Mouse (Mus musculus) forebrain, embryonic 11.5 days (tissue): ENCODE results near the gene Mfsd12. TPM values are rescaled to one million over a fixed set of nuclear protein-coding genes. Genes with fewer than 3 reads are reported as not detected.

Experiments
- ATAC-seq: fragments of 200-750 bp; cut with Nextera tagmentation; replicated peaks from 2 replicates; pipeline ENCODE4 v1.8.0; 2017; ENCODE audit warnings: moderate TSS enrichment; ENCODE audit not compliant: low FRiP score
- DNase-seq: peaks from one replicate; pipeline ENCODE4 v3.0.0-alpha.2; 2017; ENCODE audit warnings: low spot score
- H3K27ac ChIP-seq: fragments of 300-500 bp; sonication (generic); 2 replicates; pipeline ENCODE4 v1.5.1; 2014; ENCODE audit warnings: low read depth, low read length
- H3K27me3 ChIP-seq: fragments of 300-500 bp; sonication (generic); 2 replicates; pipeline ENCODE4 v1.6.1; 2014; ENCODE audit warnings: mild to moderate bottlenecking, low read length, mixed read lengths; ENCODE audit not compliant: control insufficient read depth, insufficient read depth
- H3K36me3 ChIP-seq: fragments of 300-500 bp; sonication (generic); 2 replicates; pipeline ENCODE4 v1.6.1; 2014; ENCODE audit warnings: mild to moderate bottlenecking, low read length, moderate library complexity, mixed read lengths; ENCODE audit not compliant: control insufficient read depth, insufficient read depth
- H3K4me1 ChIP-seq: fragments of 300-500 bp; sonication (generic); replicated peaks from 2 replicates; pipeline ENCODE4 v1.6.1; 2014; ENCODE audit warnings: low read length, mixed read lengths; ENCODE audit not compliant: control insufficient read depth, insufficient read depth
- H3K4me2 ChIP-seq: fragments of 300-500 bp; sonication (generic); 2 replicates; pipeline ENCODE4 v1.6.1; 2014; ENCODE audit warnings: low read depth, mild to moderate bottlenecking, low read length, moderate library complexity, mixed read lengths; ENCODE audit not compliant: severe bottlenecking
- H3K4me3 ChIP-seq: fragments of 300-500 bp; sonication (generic); 2 replicates; pipeline ENCODE4 v1.5.1; 2014; ENCODE audit warnings: low read depth, low read length
- H3K9ac ChIP-seq: fragments of 300-500 bp; sonication (generic); 2 replicates; pipeline ENCODE4 v1.6.1; 2014; ENCODE audit warnings: low read length
- H3K9me3 ChIP-seq: fragments of 300-500 bp; sonication (generic); 2 replicates; pipeline ENCODE4 v1.6.1; 2016; ENCODE audit warnings: low read length, mixed read lengths; ENCODE audit not compliant: control insufficient read depth
- WGBS: fragments of 180-500 bp; shearing (Covaris S2); extraction: QIAGEN DNeasy Blood & Tissue Kit; methylation state at CpG from one replicate; pipeline ENCODE4 v1.1.7; 2014; 5-methylcytosine and 5-hydroxymethylcytosine counted together
- polyA plus RNA-seq: library from polyadenylated mRNA; unstranded; fragments of >200 nt; fragmentation: Nextera tagmentation; extraction: Ambion mirVana; gene quantifications from 2 replicates; pipeline ENCODE4 v1.2.1, GENCODE M21; 2014

Gene Mfsd12
- polyA plus RNA-seq, 1 experiment from 2014 or later = 4.7 TPM

GRCm38 (mm10) chr10:81403511-81403910 is 46.2 kb downstream of the Mfsd12 start:
- DNase-seq (no peak), ATAC-seq (no peak)
- peak overlapping the region; percentile 69; the same call in 1 of the 2 replicates for H3K27ac ChIP-seq
- H3K4me3 ChIP-seq = no peak overlapping the region
- H3K9me3 ChIP-seq = no peaks in the 10 kb centered on the region
- H3K4me1 ChIP-seq = peaks cover 32% of the 10 kb centered on the region
- no peak overlapping the region for H3K9ac ChIP-seq
- no peaks in the 10 kb centered on the region; the same call in 1 of the 2 replicates for H3K36me3 ChIP-seq
- 52% methylated on average over 10 of the region's 10 CpGs for WGBS
- H3K4me2 ChIP-seq = no peak overlapping the region
- H3K27me3 ChIP-seq = peaks cover 33% of the 10 kb centered on the region

GRCm38 (mm10) chr10:81404082-81404481 is 46.8 kb downstream of the Mfsd12 start:
- ATAC-seq (no peak), DNase-seq (no peak)
- Histone ChIP-seq H3K4me3 (no peak overlapping the region), H3K27me3 (peaks cover 35% of the 10 kb centered on the region), H3K27ac (no peak overlapping the region), H3K4me2 (no peak overlapping the region), H3K9ac (no peak overlapping the region), H3K4me1 (peaks cover 35% of the 10 kb centered on the region), H3K36me3 (no peaks in the 10 kb centered on the region; the same call in 1 of the 2 replicates), H3K9me3 (no peaks in the 10 kb centered on the region)
- 16% methylated on average over 9 of the region's 9 CpGs for WGBS

- Histone ChIP-seq H3K4me2 (no peak overlapping the region), H3K9me3 (no peaks in the 10 kb centered on the region), H3K4me1 (peaks cover 36% of the 10 kb centered on the region), H3K4me3 (no peak overlapping the region), H3K36me3 (no peaks in the 10 kb centered on the region; the same call in 1 of the 2 replicates), H3K27me3 (peaks cover 35% of the 10 kb centered on the region), H3K27ac (no peak overlapping the region), H3K9ac (no peak overlapping the region)
- ATAC-seq = no peak
- WGBS = 57% methylated on average over 18 of the region's 18 CpGs
- no peak for DNase-seq
These were observed 47.4 kb downstream of the Mfsd12 start for GRCm38 (mm10) chr10:81404720-81405119.

GRCm38 (mm10) chr10:81405588-81406201 is 48.4 kb downstream of the Mfsd12 start:
- WGBS = 41% methylated on average over 13 of the region's 13 CpGs
- Histone ChIP-seq H3K4me2 (no peak overlapping the region), H3K36me3 (no peaks in the 10 kb centered on the region; the same call in 1 of the 2 replicates), H3K27me3 (peaks cover 35% of the 10 kb centered on the region), H3K9ac (no peak overlapping the region), H3K27ac (no peak overlapping the region), H3K9me3 (no peaks in the 10 kb centered on the region), H3K4me1 (peaks cover 38% of the 10 kb centered on the region), H3K4me3 (no peak overlapping the region)
- DNase-seq (peak; percentile 77), ATAC-seq (no peak)

GRCm38 (mm10) chr10:81406504-81407440 is 49.5 kb downstream of the Mfsd12 start:
- Histone ChIP-seq H3K9ac (peak overlapping the region; percentile 35; the same call in 1 of the 2 replicates), H3K9me3 (no peaks in the 10 kb centered on the region), H3K27ac (no peak overlapping the region), H3K4me2 (peak overlapping the region; percentile 27; the same call in 1 of the 2 replicates), H3K36me3 (no peaks in the 10 kb centered on the region; the same call in 1 of the 2 replicates), H3K27me3 (peaks cover 35% of the 10 kb centered on the region), H3K4me1 (peaks cover 28% of the 10 kb centered on the region), H3K4me3 (peak overlapping the region; percentile 11; the same call in 1 of the 2 replicates)
- no peak for ATAC-seq
- WGBS = 20% methylated on average over 24 of the region's 24 CpGs
- no peak for DNase-seq

- Histone ChIP-seq H3K27ac (no peak overlapping the region), H3K9ac (peak overlapping the region; percentile 35; the same call in 1 of the 2 replicates), H3K4me1 (peaks cover 19% of the 10 kb centered on the region), H3K9me3 (no peaks in the 10 kb centered on the region), H3K36me3 (no peaks in the 10 kb centered on the region; the same call in 1 of the 2 replicates), H3K27me3 (peaks cover 35% of the 10 kb centered on the region), H3K4me2 (peak overlapping the region; percentile 27; the same call in 1 of the 2 replicates), H3K4me3 (peak overlapping the region; percentile 11; the same call in 1 of the 2 replicates)
- ATAC-seq (no peak), DNase-seq (no peak)
- whole genome bisulfite sequencing = 21% methylated on average over 31 of the region's 31 CpGs
These were observed 50.5 kb downstream of the Mfsd12 start for GRCm38 (mm10) chr10:81407539-81408423.

- H3K4me3 ChIP-seq = no peak overlapping the region
- no peak overlapping the region for H3K4me2 ChIP-seq
- H3K4me1 ChIP-seq = peaks cover 16% of the 10 kb centered on the region
- ATAC-seq = no peak
- WGBS = 43% methylated on average over 13 of the region's 13 CpGs
- H3K27me3 ChIP-seq = peaks cover 35% of the 10 kb centered on the region
- H3K27ac ChIP-seq = no peak overlapping the region
- H3K9me3 ChIP-seq = no peaks in the 10 kb centered on the region
- no peaks in the 10 kb centered on the region; the same call in 1 of the 2 replicates for H3K36me3 ChIP-seq
- H3K9ac ChIP-seq = no peak overlapping the region
- no peak for DNase-seq
These were observed 51.1 kb downstream of the Mfsd12 start for GRCm38 (mm10) chr10:81408424-81408729.

GRCm38 (mm10) chr10:81408871-81409291 is 51.6 kb downstream of the Mfsd12 start:
- peak; percentile 42 for ATAC-seq
- Histone ChIP-seq H3K9ac (no peak overlapping the region), H3K4me1 (peaks cover 19% of the 10 kb centered on the region), H3K27ac (no peak overlapping the region), H3K27me3 (peaks cover 35% of the 10 kb centered on the region), H3K4me2 (no peak overlapping the region), H3K4me3 (no peak overlapping the region), H3K9me3 (no peaks in the 10 kb centered on the region), H3K36me3 (no peaks in the 10 kb centered on the region; the same call in 1 of the 2 replicates)
- 19% methylated on average over 9 of the region's 9 CpGs for WGBS
- peak; percentile 88 for DNase-seq
